ENCODE assay signal across 16 mouse cellular contexts in the genomic region with DNA sequence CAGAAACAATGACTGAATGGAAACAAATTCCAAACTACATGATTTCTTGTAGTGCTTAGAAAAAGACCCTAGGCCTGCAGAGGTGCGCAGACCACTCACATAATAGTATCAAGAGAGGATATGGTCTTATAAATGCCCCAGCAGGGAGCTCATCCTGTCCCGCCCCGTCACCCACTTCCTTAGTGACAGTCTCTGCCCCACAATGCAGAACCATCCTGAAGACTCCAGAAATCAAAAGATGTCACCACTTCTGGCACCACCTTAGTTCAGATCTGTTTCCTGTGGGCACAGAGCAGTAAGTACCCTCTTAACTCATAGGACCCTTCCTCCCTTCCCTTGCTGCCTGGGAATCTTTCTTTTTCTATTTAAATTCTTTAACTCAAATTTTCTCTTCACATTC.
"Had no signal": no experiment of that assay in that cellular context is flagged by ENCODE, and none has a peak within 500 bp of the region (broad histone marks: within the 10 kb centered on the region; RNA-seq: fewer than 3 reads in every experiment).

No protein-coding gene starts in this region.

- H3K36me3 ChIP-seq: stomach, embryonic 15.5 days had no signal

- H3K27ac ChIP-seq: liver, embryonic 12.5 days; liver, embryonic 14.5 days; midbrain, embryonic 10.5 days; midbrain, embryonic 12.5 days; neural tube, embryonic 12.5 days; stomach, embryonic 15.5 days; stomach, postnatal 0 days had no signal

- H3K4me1 ChIP-seq: liver, embryonic 12.5 days; midbrain, embryonic 10.5 days; midbrain, embryonic 12.5 days; neural tube, embryonic 12.5 days; stomach, embryonic 15.5 days had no signal

- H3K4me3 ChIP-seq: liver, embryonic 12.5 days; midbrain, embryonic 10.5 days; midbrain, embryonic 12.5 days; myocyte; neural tube, embryonic 12.5 days; stomach, embryonic 15.5 days had no signal

- H3K9me3 ChIP-seq: liver, embryonic 12.5 days; midbrain, embryonic 10.5 days; midbrain, embryonic 12.5 days; neural tube, embryonic 12.5 days; stomach, embryonic 15.5 days had no signal

- ATAC-seq: liver, embryonic 12.5 days had no signal

- DNase-seq: lung, adult 18-20 months; lung, embryonic 14.5 days; lung, postnatal 10 days; lung, postnatal 4 days; midbrain, embryonic 14.5 days; right cerebral cortex, postnatal 14 days; thymus, adult 2 months; thymus, postnatal 25 days had no signal

- H3K27me3 ChIP-seq: liver, embryonic 12.5 days; midbrain, embryonic 12.5 days; neural tube, embryonic 12.5 days; stomach, embryonic 15.5 days had no signal
